8 mouse cellular contexts compared by ENCODE assay signal in the genomic region with DNA sequence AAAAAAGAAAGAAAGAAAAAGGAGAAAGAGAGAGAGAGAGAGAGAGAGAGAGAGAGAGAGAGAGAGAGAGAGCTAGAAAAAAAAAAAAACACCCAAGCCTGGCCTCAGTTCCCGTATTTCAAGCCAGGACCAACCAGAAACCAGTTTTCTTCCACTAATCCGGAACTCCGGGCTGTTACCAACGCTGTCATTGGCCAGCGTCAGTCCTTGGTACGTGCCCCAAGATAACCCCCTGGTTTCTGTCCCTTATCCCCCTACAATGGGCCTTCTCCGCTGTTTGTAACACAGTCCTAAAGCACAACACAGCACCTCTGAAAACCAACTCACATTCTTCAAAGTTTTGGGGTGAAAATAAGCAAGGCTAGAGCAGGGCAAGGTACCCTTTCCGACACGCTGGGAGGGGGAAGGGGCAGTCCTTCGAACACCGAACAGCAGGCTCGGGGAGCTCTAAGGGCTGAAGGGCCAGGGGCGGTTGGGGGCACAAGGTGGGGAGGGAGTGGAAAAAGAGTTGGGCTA. TPM values are rescaled to one million over a fixed set of nuclear protein-coding genes. Genes with fewer than 3 reads are reported as not detected.
DNase-seq lines count a peak whose midpoint lies in the region; ATAC-seq and TF ChIP-seq lines count a peak whose summit lies in the region.

No protein-coding gene starts in this region.

- H3K4me2 ChIP-seq in heart, embryonic 12.5 days, result peak overlapping the region; percentile 65
- H3K4me2 ChIP-seq in kidney, postnatal 0 days (ENCODE audit: low read length), result peak overlapping the region; percentile 58
- H3K4me2 ChIP-seq in liver, embryonic 11.5 days, result peak overlapping the region; percentile 62
- peak overlapping the region; percentile 36; the same call in 1 of the 2 replicates for H3K4me2 ChIP-seq in stomach, embryonic 14.5 days (replicated peaks; ENCODE audit: low read depth, low read length)

- peak overlapping the region; percentile 81 for H3K9ac ChIP-seq in heart, embryonic 12.5 days
- H3K9ac ChIP-seq in kidney, postnatal 0 days (ENCODE audit: low read depth, low read length), result peak overlapping the region; percentile 65
- peak overlapping the region; percentile 56 for H3K9ac ChIP-seq in liver, embryonic 11.5 days (ENCODE audit: low read depth, low read length)
- peak overlapping the region; percentile 36 for H3K9ac ChIP-seq in stomach, embryonic 14.5 days (replicated peaks; ENCODE audit: low read depth, low read length)

- no peaks in the 10 kb centered on the region for H3K27me3 ChIP-seq in heart, embryonic 12.5 days (replicated peaks)
- H3K27me3 ChIP-seq in kidney, postnatal 0 days (ENCODE audit: insufficient read depth, low read length), result no peaks in the 10 kb centered on the region
- no peaks in the 10 kb centered on the region for H3K27me3 ChIP-seq in liver, embryonic 11.5 days (replicated peaks; ENCODE audit: control insufficient read depth, insufficient read depth, low read length)
- H3K27me3 ChIP-seq in stomach, embryonic 14.5 days (ENCODE audit: control insufficient read depth, insufficient read depth, low read length), result no peaks in the 10 kb centered on the region

- DNase-seq in B cell, adult 2 months, result peak; percentile 76 to 80
- peak; percentile 95 for DNase-seq in brain, adult 2 months (ENCODE audit: low read depth, low spot score)
- peak; percentile 89 for DNase-seq in kidney, postnatal 0 days (ENCODE audit: low spot score)
- DNase-seq in liver, embryonic 11.5 days (ENCODE audit: low spot score), result peak; percentile 46
- peak; percentile 90 for DNase-seq in naive thymus-derived CD4-positive, alpha-beta T cell, adult 2 months (ENCODE audit: low read depth)

- TF ChIP-seq CTCF in kidney, postnatal 0 days (IDR thresholded peaks at IDR 0.05; ENCODE audit: low read depth), result no peak

- 10% methylated on average over 13 of the region's 13 CpGs for WGBS in heart, embryonic 12.5 days
- 18% methylated on average over 13 of the region's 13 CpGs for WGBS in kidney, postnatal 0 days
- WGBS in liver, embryonic 11.5 days, result 10% methylated on average over 13 of the region's 13 CpGs
- 15% methylated on average over 13 of the region's 13 CpGs for WGBS in stomach, embryonic 14.5 days

- H3K27ac ChIP-seq in heart, embryonic 12.5 days (ENCODE audit: poor library complexity, severe bottlenecking), result peak overlapping the region; percentile 81
- peak overlapping the region; percentile 84 for H3K27ac ChIP-seq in kidney, postnatal 0 days
- H3K27ac ChIP-seq in liver, embryonic 11.5 days (ENCODE audit: low read depth, low read length), result peak overlapping the region; percentile 16
- peak overlapping the region; percentile 74; the same call in 1 of the 2 replicates for H3K27ac ChIP-seq in stomach, embryonic 14.5 days (ENCODE audit: low read length)

- peak overlapping the region; percentile 62 for H3K4me3 ChIP-seq in heart, embryonic 12.5 days
- peak overlapping the region; percentile 55 for H3K4me3 ChIP-seq in kidney, postnatal 0 days (replicated peaks; ENCODE audit: low read depth, low read length)
- H3K4me3 ChIP-seq in liver, embryonic 11.5 days (ENCODE audit: low read depth, low read length), result peak overlapping the region; percentile 65
- H3K4me3 ChIP-seq in stomach, embryonic 14.5 days (ENCODE audit: low read depth, low read length), result peak overlapping the region; percentile 48

- H3K36me3 ChIP-seq in heart, embryonic 12.5 days, result no peaks in the 10 kb centered on the region
- H3K36me3 ChIP-seq in kidney, postnatal 0 days (ENCODE audit: insufficient read depth, low read length), result no peaks in the 10 kb centered on the region
- no peaks in the 10 kb centered on the region for H3K36me3 ChIP-seq in liver, embryonic 11.5 days (ENCODE audit: control insufficient read depth, insufficient read depth, low read length)
- no peaks in the 10 kb centered on the region for H3K36me3 ChIP-seq in stomach, embryonic 14.5 days (ENCODE audit: control insufficient read depth, insufficient read depth, low read length)

- no peaks in the 10 kb centered on the region for H3K9me3 ChIP-seq in heart, embryonic 12.5 days (replicated peaks)
- no peaks in the 10 kb centered on the region for H3K9me3 ChIP-seq in kidney, postnatal 0 days (replicated peaks; ENCODE audit: low read length)
- H3K9me3 ChIP-seq in liver, embryonic 11.5 days (ENCODE audit: control insufficient read depth, low read length), result no peaks in the 10 kb centered on the region
- H3K9me3 ChIP-seq in stomach, embryonic 14.5 days (ENCODE audit: control insufficient read depth, low read depth, low read length), result no peaks in the 10 kb centered on the region

- ATAC-seq in erythroblast, adult 5-6 weeks (replicated peaks; ENCODE audit: low FRiP score, poor library complexity, severe bottlenecking), result peak; percentile 85
- peak; percentile 86 for ATAC-seq in heart, embryonic 12.5 days (ENCODE audit: insufficient number of reproducible peaks, low FRiP score)
- ATAC-seq in kidney, postnatal 0 days (replicated peaks; ENCODE audit: low FRiP score, low read depth), result peak; percentile 83
- ATAC-seq in liver, embryonic 11.5 days (replicated peaks; ENCODE audit: low FRiP score), result peak; percentile 76
- peak; percentile 80 for ATAC-seq in stomach, embryonic 14.5 days (ENCODE audit: insufficient number of reproducible peaks, insufficient read depth, low FRiP score, low read depth)

- no peaks in the 10 kb centered on the region for H3K4me1 ChIP-seq in heart, embryonic 12.5 days (replicated peaks)
- no peaks in the 10 kb centered on the region for H3K4me1 ChIP-seq in kidney, postnatal 0 days (replicated peaks; ENCODE audit: insufficient read depth, low read length)
- H3K4me1 ChIP-seq in liver, embryonic 11.5 days (replicated peaks; ENCODE audit: control insufficient read depth, insufficient read depth, low read length), result no peaks in the 10 kb centered on the region
- H3K4me1 ChIP-seq in stomach, embryonic 14.5 days (ENCODE audit: control insufficient read depth, insufficient read depth, low read length), result no peaks in the 10 kb centered on the region

RNA-seq across cellular contexts. Expression of gene Brwd3, which starts 1.4 kb away (rescaled TPM):
- 4.6 and 7.5 TPM in 2 replicates for total RNA-seq in erythroblast, adult 5-6 weeks (2015; ENCODE audit: low replicate concordance)
- 4.0 and 8.9 TPM in 2 replicates for total RNA-seq in erythroblast, adult 5-6 weeks (2017; ENCODE audit: low replicate concordance)
- 3.2 and 3.6 TPM in 2 replicates for polyA plus RNA-seq in heart, embryonic 12.5 days (2016; fragmentation: Nextera tagmentation; extraction: Ambion mirVana)
- 1.9 and 2.0 TPM in 2 replicates for polyA plus RNA-seq in kidney, postnatal 0 days (2015; fragmentation: Nextera tagmentation; extraction: Ambion mirVana)
- 2.5 and 2.6 TPM in 2 replicates for polyA plus RNA-seq in liver, embryonic 11.5 days (2014; fragmentation: Nextera tagmentation; extraction: Ambion mirVana)
- 6.7 and 6.9 TPM in 2 replicates for polyA plus RNA-seq in stomach, embryonic 14.5 days (2014; fragmentation: Nextera tagmentation; extraction: Ambion mirVana)

Comparison
In these comparisons a context has a peak if more than half of its experiments do, and no peak if none do; other contexts are left out.
1. Peak in every context shown above with its lines: DNase-seq, ATAC-seq, H3K4me3 ChIP-seq and H3K27ac ChIP-seq.
2. H3K27ac ChIP-seq: peak in every context shown above with its lines; median percentile 84 in kidney, postnatal 0 days; 81 in heart, embryonic 12.5 days; 74 in stomach, embryonic 14.5 days; 16 in liver, embryonic 11.5 days.